Mouse (Mus musculus) lung, embryonic 15.5 days (tissue): ENCODE results near the gene Adamts18. TPM values are rescaled to one million over a fixed set of nuclear protein-coding genes. Genes with fewer than 3 reads are reported as not detected.

Experiments used
- polyA plus RNA-seq: library from polyadenylated mRNA; unstranded; fragments of >200 nt; fragmentation: Nextera tagmentation; extraction: Ambion mirVana; gene quantifications from 2 replicates; pipeline ENCODE4 v1.2.1, GENCODE M21; 2015

Adamts18 gene
- polyA plus RNA-seq, 1 experiment from 2014 or later: 10.7 TPM

Other genes starting within 250 kb of the Adamts18 start
- 7.7 and 8.0 TPM in 2 replicates for gene Mon1b, start 213.2 kb downstream of the Adamts18 start, polyA plus RNA-seq
- gene Syce1l, start 205.5 kb downstream of the Adamts18 start, polyA plus RNA-seq: not detected in 2 replicates